Mouse (Mus musculus): ENCODE data around the gene Vwa3b. TPM values are rescaled to one million over a fixed set of nuclear protein-coding genes. Genes with fewer than 3 reads are reported as not detected.

Gene Vwa3b
- polyA plus RNA-seq, 1 experiment from 2014 or later: not detected

GRCm38 (mm10) chr1:37013006-37013405 lies 13.4 kb upstream of the Vwa3b start:
- Histone ChIP-seq H3K4me2 (no peak overlapping the region), H3K9ac (no peak overlapping the region), H3K36me3 (no peaks in the 10 kb centered on the region), H3K27ac (ENCODE audit: poor library complexity, severe bottlenecking) (no peak overlapping the region), H3K4me1 (replicated peaks) (no peaks in the 10 kb centered on the region), H3K9me3 (replicated peaks) (no peaks in the 10 kb centered on the region), H3K27me3 (replicated peaks) (0 out of 2 replicates have a peak, but pooled peaks cover 4% of the 10 kb centered on the region), H3K4me3 (no peak overlapping the region)
- WGBS: 77% methylated on average over 2 of the region's 2 CpGs
- ATAC-seq (ENCODE audit: insufficient number of reproducible peaks, low FRiP score): no peak

DNA sequence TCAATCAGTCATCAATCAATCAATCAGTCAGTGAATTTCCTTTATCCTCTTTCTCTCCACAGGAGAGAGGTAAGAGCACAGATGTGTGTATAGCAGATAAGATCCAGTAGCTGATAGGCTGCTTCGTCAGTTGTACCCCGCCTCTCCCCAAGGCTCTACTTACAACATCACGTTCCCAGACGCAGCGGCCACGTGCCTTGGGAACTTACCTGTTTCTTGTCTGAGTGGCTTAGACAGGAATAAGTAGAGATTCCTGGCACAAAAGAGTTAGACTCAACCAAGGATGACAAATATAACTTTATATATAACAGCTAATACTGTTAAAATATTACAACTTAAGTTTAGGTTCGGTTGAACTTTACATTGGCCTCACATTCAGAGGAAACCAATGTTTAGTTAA lies 12.7 kb upstream of the Vwa3b start:
- Histone ChIP-seq H3K27ac (ENCODE audit: poor library complexity, severe bottlenecking) (no peak overlapping the region), H3K36me3 (no peaks in the 10 kb centered on the region), H3K9ac (no peak overlapping the region), H3K4me1 (replicated peaks) (no peaks in the 10 kb centered on the region), H3K4me3 (no peak overlapping the region), H3K4me2 (no peak overlapping the region), H3K9me3 (replicated peaks) (no peaks in the 10 kb centered on the region), H3K27me3 (replicated peaks) (0 out of 2 replicates have a peak, but pooled peaks cover 4% of the 10 kb centered on the region)
- no peak for ATAC-seq (ENCODE audit: insufficient number of reproducible peaks, low FRiP score)
- WGBS: 46% methylated on average over 7 of the region's 7 CpGs

- ATAC-seq (ENCODE audit: insufficient number of reproducible peaks, low FRiP score): no peak
- no peaks in the 10 kb centered on the region for H3K9me3 ChIP-seq (replicated peaks)
- H3K4me2 ChIP-seq: no peak overlapping the region
- H3K27me3 ChIP-seq (replicated peaks): no peaks in the 10 kb centered on the region
- no peak overlapping the region for H3K4me3 ChIP-seq
- H3K27ac ChIP-seq (ENCODE audit: poor library complexity, severe bottlenecking): no peak overlapping the region
- 81% methylated on average over 6 of the region's 6 CpGs for WGBS
- H3K4me1 ChIP-seq (replicated peaks): no peaks in the 10 kb centered on the region
- no peak overlapping the region for H3K9ac ChIP-seq
- H3K36me3 ChIP-seq: no peaks in the 10 kb centered on the region
These were observed 7.4 kb upstream of the Vwa3b start for GRCm38 (mm10) chr1:37019017-37019416.

- H3K4me3 ChIP-seq: no peak overlapping the region
- H3K4me1 ChIP-seq (replicated peaks): no peaks in the 10 kb centered on the region
- no peaks in the 10 kb centered on the region for H3K27me3 ChIP-seq (replicated peaks)
- no peak overlapping the region for H3K27ac ChIP-seq (ENCODE audit: poor library complexity, severe bottlenecking)
- no peak overlapping the region for H3K9ac ChIP-seq
- no peak for ATAC-seq (ENCODE audit: insufficient number of reproducible peaks, low FRiP score)
- WGBS: 56% methylated on average over 2 of the region's 2 CpGs
- no peaks in the 10 kb centered on the region for H3K36me3 ChIP-seq
- no peaks in the 10 kb centered on the region for H3K9me3 ChIP-seq (replicated peaks)
- H3K4me2 ChIP-seq: no peak overlapping the region
These were observed 3.7 kb upstream of the Vwa3b start for GRCm38 (mm10) chr1:37022704-37023103.

GRCm38 (mm10) chr1:37024736-37025135 lies 1.7 kb upstream of the Vwa3b start:
- H3K9ac ChIP-seq: no peak overlapping the region
- H3K36me3 ChIP-seq: no peaks in the 10 kb centered on the region
- no peak for ATAC-seq (ENCODE audit: insufficient number of reproducible peaks, low FRiP score)
- H3K27me3 ChIP-seq (replicated peaks): no peaks in the 10 kb centered on the region
- no peak overlapping the region for H3K4me3 ChIP-seq
- no peaks in the 10 kb centered on the region for H3K9me3 ChIP-seq (replicated peaks)
- no peak overlapping the region for H3K27ac ChIP-seq (ENCODE audit: poor library complexity, severe bottlenecking)
- no peak overlapping the region for H3K4me2 ChIP-seq
- 0 out of 2 replicates have a peak, but pooled peaks cover 5% of the 10 kb centered on the region for H3K4me1 ChIP-seq (replicated peaks)
- 54% methylated on average over 7 of the region's 7 CpGs for WGBS

DNA sequence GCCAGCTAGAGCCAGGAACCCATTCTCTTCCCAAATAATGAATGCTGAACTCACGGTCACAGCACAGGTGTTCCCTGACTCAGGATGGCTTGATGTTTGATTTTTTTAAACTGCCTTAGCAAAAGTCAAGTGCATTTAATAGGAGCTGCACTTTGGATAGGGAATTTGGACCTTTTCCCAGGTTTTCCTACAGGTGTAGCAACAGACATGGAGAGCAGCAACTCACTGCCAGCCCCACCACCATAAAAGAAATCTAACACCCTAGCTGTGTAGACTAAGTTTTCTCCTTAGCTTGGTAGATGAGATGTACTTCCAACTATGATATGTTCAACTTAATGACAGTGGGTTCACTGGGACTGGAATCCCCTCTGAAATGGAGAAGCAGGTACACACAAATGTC lies 1.0 kb upstream of the Vwa3b start:
- H3K36me3 ChIP-seq: no peaks in the 10 kb centered on the region
- 75% methylated on average over 1 of the region's 1 CpGs for WGBS
- H3K4me3 ChIP-seq: no peak overlapping the region
- no peaks in the 10 kb centered on the region for H3K27me3 ChIP-seq (replicated peaks)
- H3K9me3 ChIP-seq (replicated peaks): no peaks in the 10 kb centered on the region
- no peak overlapping the region for H3K4me2 ChIP-seq
- no peak overlapping the region for H3K9ac ChIP-seq
- ATAC-seq (ENCODE audit: insufficient number of reproducible peaks, low FRiP score): no peak
- H3K4me1 ChIP-seq (replicated peaks): 0 out of 2 replicates have a peak, but pooled peaks cover 7% of the 10 kb centered on the region
- no peak overlapping the region for H3K27ac ChIP-seq (ENCODE audit: poor library complexity, severe bottlenecking)

GRCm38 (mm10) chr1:37026866-37027265 lies 470 bp downstream of the Vwa3b start:
- no peak overlapping the region for H3K4me2 ChIP-seq
- 81% methylated on average over 6 of the region's 6 CpGs for WGBS
- no peak overlapping the region for H3K4me3 ChIP-seq
- H3K9me3 ChIP-seq (replicated peaks): no peaks in the 10 kb centered on the region
- H3K27me3 ChIP-seq (replicated peaks): no peaks in the 10 kb centered on the region
- no peak overlapping the region for H3K9ac ChIP-seq
- no peaks in the 10 kb centered on the region for H3K36me3 ChIP-seq
- H3K4me1 ChIP-seq (replicated peaks): 0 out of 2 replicates have a peak, but pooled peaks cover 7% of the 10 kb centered on the region
- ATAC-seq (ENCODE audit: insufficient number of reproducible peaks, low FRiP score): no peak
- no peak overlapping the region for H3K27ac ChIP-seq (ENCODE audit: poor library complexity, severe bottlenecking)

DNA sequence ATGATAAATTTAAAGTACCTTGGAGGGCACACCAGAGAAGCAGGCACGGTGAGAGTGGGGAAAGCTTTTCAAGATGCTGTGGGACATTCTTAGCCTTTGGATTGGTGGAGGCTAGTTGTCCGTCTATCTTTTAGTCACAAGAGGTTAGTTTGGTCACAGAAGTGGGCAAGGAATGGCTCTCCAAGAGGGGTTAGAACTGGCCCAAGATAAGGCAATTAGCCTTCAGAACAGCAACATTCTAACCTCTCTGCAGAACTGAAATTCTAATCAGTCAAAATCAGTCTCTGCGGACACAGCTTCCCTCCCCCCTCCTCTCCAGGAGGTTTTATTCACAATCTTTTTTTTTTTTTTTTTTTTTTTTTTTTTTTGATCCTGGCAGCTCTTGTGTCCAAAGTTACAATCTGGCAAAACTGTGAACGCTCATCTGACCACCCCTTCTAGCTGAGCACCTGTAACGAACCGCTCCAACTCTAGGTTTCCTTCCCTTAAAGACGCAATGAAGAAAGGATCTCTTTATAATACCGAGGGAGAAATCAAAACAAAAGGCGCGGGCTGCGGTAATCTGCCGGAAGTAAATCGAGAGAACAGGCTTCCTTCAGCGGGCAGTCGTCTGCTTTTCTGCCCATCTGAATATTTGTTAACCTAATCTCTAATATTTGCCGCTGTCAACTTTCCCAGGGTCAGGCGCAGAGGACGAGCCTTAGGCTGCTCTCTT lies 2.2 kb downstream of the Vwa3b start:
- Histone ChIP-seq H3K27me3 (replicated peaks) (no peaks in the 10 kb centered on the region), H3K4me3 (peak overlapping the region; percentile 54), H3K4me1 (replicated peaks) (0 out of 2 replicates have a peak, but pooled peaks cover 7% of the 10 kb centered on the region), H3K36me3 (no peaks in the 10 kb centered on the region), H3K9ac (peak overlapping the region; percentile 60), H3K4me2 (peak overlapping the region; percentile 87), H3K27ac (ENCODE audit: poor library complexity, severe bottlenecking) (no peak overlapping the region), H3K9me3 (replicated peaks) (no peaks in the 10 kb centered on the region)
- WGBS: 7% methylated on average over 18 of the region's 18 CpGs
- ATAC-seq (ENCODE audit: insufficient number of reproducible peaks, low FRiP score): no peak

DNA sequence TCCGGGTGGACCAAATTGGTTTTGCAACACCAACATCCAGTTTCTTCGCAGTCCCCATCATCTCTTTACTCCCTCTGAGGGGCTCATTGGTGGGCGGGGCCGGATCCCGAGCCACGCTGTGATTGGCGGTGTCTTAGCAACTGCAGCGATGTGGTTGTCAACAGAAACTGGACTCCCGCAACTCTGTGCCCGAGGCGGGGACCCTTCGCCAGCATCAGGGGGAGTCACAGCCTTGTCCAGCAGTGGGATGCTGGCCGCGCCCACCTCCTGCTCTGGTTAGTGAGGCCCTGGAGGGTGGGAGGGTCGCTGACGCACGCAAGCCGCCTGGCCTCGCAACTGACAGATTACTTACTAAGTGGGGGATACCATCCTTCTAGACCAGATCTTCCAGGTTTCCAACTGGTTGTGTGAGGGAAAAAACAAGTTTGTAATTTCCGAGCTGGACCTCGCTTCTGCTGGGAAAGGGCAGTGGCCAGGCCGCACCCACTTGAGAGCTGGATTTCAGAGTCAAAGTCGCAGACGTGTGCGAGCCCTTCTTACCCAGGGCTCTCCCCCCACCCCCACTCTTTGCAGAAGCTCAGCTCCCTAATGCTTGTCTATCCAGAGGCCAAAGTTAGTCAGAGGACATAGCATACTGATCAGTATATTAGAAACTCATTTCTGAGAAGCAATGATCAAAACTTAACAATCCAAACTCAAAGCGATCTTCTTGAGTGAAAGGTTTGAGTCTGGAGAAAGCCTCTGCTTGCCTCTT lies 2.9 kb downstream of the Vwa3b start:
- ATAC-seq (ENCODE audit: insufficient number of reproducible peaks, low FRiP score): peak; percentile 71
- H3K9ac ChIP-seq: peak overlapping the region; percentile 60
- H3K4me1 ChIP-seq (replicated peaks): 0 out of 2 replicates have a peak, but pooled peaks cover 7% of the 10 kb centered on the region
- 4% methylated on average over 26 of the region's 26 CpGs for WGBS
- no peaks in the 10 kb centered on the region for H3K27me3 ChIP-seq (replicated peaks)
- H3K4me2 ChIP-seq: peak overlapping the region; percentile 87
- H3K27ac ChIP-seq (ENCODE audit: poor library complexity, severe bottlenecking): no peak overlapping the region
- no peaks in the 10 kb centered on the region for H3K36me3 ChIP-seq
- H3K4me3 ChIP-seq: peak overlapping the region; percentile 54
- no peaks in the 10 kb centered on the region for H3K9me3 ChIP-seq (replicated peaks)

DNA sequence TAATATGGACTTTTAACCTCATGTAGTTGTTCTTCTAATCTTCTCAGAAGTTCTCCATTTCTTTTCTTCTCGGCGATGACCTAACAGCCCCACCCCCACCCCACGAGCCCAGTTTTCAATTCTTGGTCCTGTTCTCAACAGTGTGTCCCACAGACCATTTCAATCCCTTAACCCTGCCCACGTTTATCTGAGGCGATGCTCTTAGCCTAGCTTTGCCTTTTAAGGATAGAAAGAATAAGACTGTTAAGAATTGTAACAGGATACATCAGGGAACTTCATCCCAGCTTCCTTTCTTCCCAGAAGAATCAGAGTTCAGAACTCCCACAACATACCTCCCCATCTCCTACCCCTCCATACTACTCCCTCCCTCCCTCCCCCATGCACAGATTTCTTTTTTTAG lies 3.5 kb downstream of the Vwa3b start:
- H3K4me3 ChIP-seq: peak overlapping the region; percentile 54; the same call in 1 of the 2 replicates
- H3K27ac ChIP-seq (ENCODE audit: poor library complexity, severe bottlenecking): no peak overlapping the region
- peak overlapping the region; percentile 87 for H3K4me2 ChIP-seq
- no peaks in the 10 kb centered on the region for H3K27me3 ChIP-seq (replicated peaks)
- H3K36me3 ChIP-seq: no peaks in the 10 kb centered on the region
- 35% methylated on average over 5 of the region's 5 CpGs for WGBS
- no peak overlapping the region for H3K9ac ChIP-seq
- H3K4me1 ChIP-seq (replicated peaks): 0 out of 2 replicates have a peak, but pooled peaks cover 7% of the 10 kb centered on the region
- no peaks in the 10 kb centered on the region for H3K9me3 ChIP-seq (replicated peaks)
- no peak for ATAC-seq (ENCODE audit: insufficient number of reproducible peaks, low FRiP score)

DNA sequence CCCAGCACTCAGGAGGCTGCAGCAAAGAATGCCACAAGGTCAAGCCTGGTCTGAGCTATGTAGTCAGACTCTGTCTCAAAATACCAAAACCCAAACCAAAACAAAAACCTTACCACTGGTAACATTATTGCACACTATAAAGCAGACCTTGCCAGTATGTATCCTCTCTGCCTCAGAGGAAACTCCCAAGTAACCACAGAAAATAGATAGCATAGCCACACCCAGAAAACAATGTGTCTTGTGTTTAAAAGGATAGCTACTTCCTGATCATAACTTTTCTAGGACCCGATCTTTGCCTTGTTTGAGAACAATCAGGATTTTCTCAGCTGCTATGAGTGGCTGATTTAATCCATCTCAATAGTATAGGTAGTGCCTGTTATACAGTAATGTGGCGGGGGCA lies 4.3 kb downstream of the Vwa3b start:
- Histone ChIP-seq H3K4me1 (replicated peaks) (0 out of 2 replicates have a peak, but pooled peaks cover 7% of the 10 kb centered on the region), H3K4me2 (no peak overlapping the region), H3K9ac (no peak overlapping the region), H3K4me3 (no peak overlapping the region), H3K27me3 (replicated peaks) (no peaks in the 10 kb centered on the region), H3K36me3 (no peaks in the 10 kb centered on the region), H3K9me3 (replicated peaks) (no peaks in the 10 kb centered on the region), H3K27ac (ENCODE audit: poor library complexity, severe bottlenecking) (no peak overlapping the region)
- ATAC-seq (ENCODE audit: insufficient number of reproducible peaks, low FRiP score): no peak
- WGBS: 65% methylated on average over 2 of the region's 2 CpGs

Data from heart, embryonic 12.5 days (tissue).